Mouse (Mus musculus) left cerebral cortex, adult 2 months (tissue): ENCODE results near the gene Ube4a. TPM values are rescaled to one million over a fixed set of nuclear protein-coding genes. Genes with fewer than 3 reads are reported as not detected.

Source experiments
- DNase-seq, 2 experiments: peaks; one replicate each; pipeline ENCODE4 v3.0.0; 2021 to 2022; ENCODE audit warnings: low spot score in 2 of 2, mixed read lengths in 1 of 2; ENCODE audit errors: extremely low spot score in 1 of 2
- H3K27ac ChIP-seq: fragments of 200-600 bp; 2 replicates; pipeline ENCODE4 v1.8.1; 2022
- H3K4me3 ChIP-seq: fragments of 200-600 bp; 2 replicates; pipeline ENCODE4 v1.8.1; 2022
- CTCF ChIP-seq: fragments of 200-600 bp; IDR thresholded peaks from 2 replicates; pipeline ENCODE4 v1.8.1; 2022; ENCODE audit warnings: antibody characterized with exemption, mild to moderate bottlenecking, moderate library complexity
- intact Hi-C: fragments of 180-260 bp; cut with DNase I; formaldehyde crosslinking; loops from one replicate; pipeline ENCODE4 v1.15.1; 2025
- total RNA-seq, 2 experiments: library from RNA; stranded (reverse); gene quantifications; 2 replicates each; pipeline ENCODE4 v1.2.3; 2021

Gene Ube4a
- total RNA-seq, 2 experiments from 2014 or later = 66.4 to 68.0 TPM

DNA sequence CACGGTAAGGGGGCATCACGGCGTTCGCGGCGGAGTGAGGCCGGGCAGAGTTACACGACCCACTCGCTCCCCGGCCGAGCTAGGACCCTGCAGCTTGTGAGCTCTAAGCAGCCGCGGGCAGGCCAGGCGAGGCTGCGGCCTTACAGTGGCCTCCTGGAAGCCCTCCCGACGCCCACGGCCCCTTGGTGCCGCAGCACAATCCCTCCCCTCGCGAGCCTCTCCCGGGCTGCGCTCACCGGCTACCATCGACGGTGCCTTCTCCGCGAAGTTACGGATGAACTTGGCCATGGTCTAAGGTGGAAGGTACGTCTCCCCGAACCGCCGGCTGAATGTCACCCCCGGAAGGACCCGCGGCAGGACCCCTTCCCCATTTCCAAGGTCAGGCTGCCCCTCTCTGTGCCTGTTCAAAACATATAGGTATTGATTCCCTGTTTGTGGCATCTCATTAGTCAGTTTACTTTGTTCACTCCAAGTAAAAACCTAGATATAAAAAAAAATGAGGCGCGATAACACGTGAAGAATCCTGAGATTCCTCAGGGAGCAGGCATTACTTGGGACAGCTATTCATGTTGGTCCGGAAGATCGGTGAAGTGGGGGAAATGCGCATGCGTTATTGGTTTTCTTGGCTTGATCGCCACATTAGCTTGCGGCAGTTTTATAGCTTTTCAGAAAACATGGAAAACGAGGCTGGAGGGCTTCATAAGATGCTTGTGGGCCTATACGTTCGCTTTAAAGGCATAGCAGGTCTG lies 44.9 kb downstream of the Ube4a start, which contains the start of gene Atp5l:
Atp5l (minus strand) TSS at position 369 of the 749 bp plus-strand sequence.
- intact Hi-C loops = loop anchor here (2.0 to 5.0 kb wide), 3 partner anchors 40 to 148 kb away; partner anchors contain the start of gene Kmt2a
- H3K27ac ChIP-seq = peak within 1 kb of the TSS; percentile 99
- H3K4me3 ChIP-seq = peak within 1 kb of the TSS; percentile 100
- TF ChIP-seq CTCF = no peak
- peak; percentile 81 to 83 for DNase-seq

DNA sequence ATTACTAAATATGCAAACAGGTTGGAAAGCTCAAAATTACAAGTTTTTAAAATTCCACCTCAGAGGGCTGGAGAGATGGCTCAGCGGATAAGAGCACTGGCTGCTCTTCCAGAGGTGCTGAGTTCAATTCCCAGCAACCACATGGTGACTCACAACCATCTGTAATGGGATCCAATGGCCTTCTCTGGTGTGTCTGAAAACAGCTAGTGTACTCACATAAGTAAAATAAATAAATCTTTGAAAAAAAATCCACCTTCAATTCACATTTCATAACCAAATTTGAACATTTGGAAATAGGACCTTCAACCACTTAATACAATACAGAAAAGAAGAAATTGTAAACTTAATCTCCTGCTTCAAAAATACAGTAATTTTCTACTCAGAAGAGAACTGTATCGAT lies 45.8 kb downstream of the Ube4a start:
- no peak for DNase-seq
- Histone ChIP-seq H3K4me3 (peak overlapping the region; percentile 100), H3K27ac (peak overlapping the region; percentile 99)
- intact Hi-C loops = loop anchor here (2.0 to 5.0 kb wide), 3 partner anchors 39 to 147 kb away; partner anchors contain the start of gene Kmt2a
- no peak for TF ChIP-seq CTCF

DNA sequence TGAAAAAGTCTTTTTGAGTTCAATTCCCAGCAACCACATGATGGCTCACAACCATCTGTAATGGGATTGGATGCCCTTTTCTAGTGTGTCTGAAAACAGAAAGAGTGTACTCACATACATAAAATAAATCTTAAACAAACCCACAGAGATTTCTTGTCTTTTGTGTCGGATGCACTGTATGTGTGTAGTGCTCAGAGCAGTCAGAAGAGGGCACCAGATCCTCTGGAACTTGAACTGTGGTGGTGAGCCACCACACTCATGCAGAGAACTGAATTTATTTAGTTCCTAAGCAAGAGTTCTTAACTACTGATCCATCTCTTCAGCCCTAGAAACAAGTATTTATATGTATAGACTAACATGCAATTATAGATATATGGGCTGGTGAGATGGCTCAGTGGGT lies 49.2 kb downstream of the Ube4a start:
- TF ChIP-seq CTCF = peak; percentile 66
- H3K4me3 ChIP-seq = no peak overlapping the region
- intact Hi-C loops = no loop called here
- no peak for DNase-seq
- H3K27ac ChIP-seq = no peak overlapping the region

DNA sequence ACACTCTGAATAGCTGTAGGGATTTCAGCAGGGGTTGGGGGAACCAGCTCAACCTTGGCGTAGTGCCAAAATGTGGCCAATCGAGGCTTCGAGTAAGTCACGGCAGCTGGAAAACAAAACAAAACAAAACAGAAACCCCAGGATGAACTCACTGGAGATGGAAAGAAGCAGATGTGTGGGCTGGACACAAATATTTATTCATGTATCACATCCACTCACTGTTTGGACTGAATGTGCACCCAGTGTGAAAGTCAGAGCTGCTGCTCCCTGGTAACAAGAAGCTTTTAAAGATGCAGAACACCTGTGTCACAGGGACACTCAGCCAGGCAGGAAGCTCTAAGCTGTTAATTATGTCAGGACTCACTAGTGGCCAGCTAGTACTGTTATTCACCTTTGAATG lies 50.7 kb downstream of the Ube4a start:
- Histone ChIP-seq H3K27ac (peak overlapping the region; percentile 28; the same call in 1 of the 2 replicates), H3K4me3 (no peak overlapping the region)
- intact Hi-C loops = no loop called here
- no peak for TF ChIP-seq CTCF
- DNase-seq = no peak

DNA sequence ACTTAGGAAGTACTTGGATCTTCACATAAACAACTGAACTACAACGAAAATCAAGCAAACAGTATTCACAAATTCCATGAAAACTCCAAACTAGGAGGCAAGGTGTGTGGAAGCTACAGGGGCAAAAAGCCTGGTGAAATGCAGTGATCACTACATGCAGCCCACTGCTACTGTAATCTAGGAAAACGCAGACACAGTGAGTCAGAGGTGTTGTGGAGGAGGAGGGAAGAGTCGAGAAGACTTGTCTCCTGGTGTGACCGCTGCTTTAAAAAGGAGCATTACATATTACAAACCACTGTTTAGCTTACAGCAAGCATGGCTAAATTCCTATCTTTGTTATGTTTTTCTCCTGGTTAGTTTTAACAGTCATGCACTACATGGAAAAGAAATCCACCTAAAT lies 54.0 kb downstream of the Ube4a start:
- no peak for DNase-seq
- intact Hi-C loops = no loop called here
- TF ChIP-seq CTCF = no peak
- Histone ChIP-seq H3K27ac (no peak overlapping the region), H3K4me3 (no peak overlapping the region)

DNA sequence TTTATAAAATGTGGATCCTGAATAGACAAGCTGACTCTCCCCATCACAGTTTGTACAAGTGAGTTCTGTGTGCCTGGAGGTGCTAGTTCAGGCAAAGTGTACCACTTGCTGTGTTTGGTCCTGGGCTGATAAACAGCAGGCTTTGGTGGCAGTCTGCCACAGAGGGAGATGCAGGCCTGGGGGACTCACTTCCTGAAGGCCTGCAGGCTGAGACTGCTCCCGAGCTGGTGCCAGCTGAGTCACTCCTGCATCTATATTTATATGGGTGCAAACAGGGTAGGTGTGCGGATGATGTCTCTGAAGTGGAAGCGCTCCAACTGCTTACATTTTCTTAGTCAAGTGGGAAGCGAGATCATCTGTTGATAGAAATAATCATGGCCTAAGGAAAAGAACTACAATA lies 59.8 kb downstream of the Ube4a start:
- intact Hi-C loops = loop anchor here (1.0 kb wide), 1 partner anchor 24 kb away; the partner anchor contains the start of gene Kmt2a
- no peak for TF ChIP-seq CTCF
- DNase-seq = peak; percentile 67 to 74
- H3K27ac ChIP-seq = peak overlapping the region; percentile 85
- H3K4me3 ChIP-seq = no peak overlapping the region

DNA sequence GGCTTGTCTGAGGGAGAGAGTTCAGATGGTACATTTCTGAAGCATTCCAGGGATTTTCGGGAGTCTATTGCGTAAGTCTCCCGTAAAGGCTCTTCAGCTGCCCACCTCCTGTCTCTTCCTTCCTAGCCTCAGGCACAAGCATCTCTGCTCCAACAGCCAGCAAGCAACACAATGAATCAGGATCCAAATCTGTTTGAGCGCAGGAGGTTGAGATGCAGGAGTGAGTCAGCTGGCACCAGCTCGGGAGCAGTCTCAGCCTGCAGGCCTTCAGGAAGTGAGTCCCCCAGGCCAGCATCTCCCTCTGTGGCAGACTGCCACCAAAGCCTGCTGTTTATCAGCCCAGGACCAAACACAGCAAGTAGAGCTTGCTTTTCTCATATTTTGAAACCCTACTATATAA lies 60.4 kb downstream of the Ube4a start:
- peak; percentile 74 to 80 for DNase-seq
- TF ChIP-seq CTCF = no peak
- intact Hi-C loops = loop anchor here (1.0 kb wide), 1 partner anchor 24 kb away; the partner anchor contains the start of gene Kmt2a
- 0 out of 2 replicates have a peak overlapping the region, but pooled peaks have one; percentile 0 for H3K4me3 ChIP-seq
- peak overlapping the region; percentile 85 for H3K27ac ChIP-seq

DNA sequence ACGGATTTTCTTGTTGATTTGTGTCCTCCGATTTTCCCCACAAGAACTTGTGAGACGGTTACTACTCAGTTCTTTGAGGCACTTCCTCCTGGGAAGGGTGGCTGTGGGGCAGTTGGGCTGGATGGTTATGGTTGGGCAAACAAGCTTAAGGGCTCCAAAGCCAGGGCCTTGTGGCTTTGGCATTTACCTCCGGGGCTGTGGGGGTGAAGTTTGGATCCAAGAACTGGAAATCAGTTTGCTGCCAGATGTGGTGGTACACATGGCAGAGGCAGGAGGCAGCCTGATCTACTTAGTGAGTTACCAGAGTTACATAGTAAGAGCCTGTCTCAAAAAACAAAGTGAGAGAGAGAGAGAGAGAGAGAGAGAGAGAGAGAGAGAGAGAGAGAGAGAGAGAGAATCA lies 61.5 kb downstream of the Ube4a start:
- TF ChIP-seq CTCF = no peak
- DNase-seq = no peak
- no peak overlapping the region for H3K4me3 ChIP-seq
- peak overlapping the region; percentile 76; the same call in 1 of the 2 replicates for H3K27ac ChIP-seq
- intact Hi-C loops = no loop called here

DNA sequence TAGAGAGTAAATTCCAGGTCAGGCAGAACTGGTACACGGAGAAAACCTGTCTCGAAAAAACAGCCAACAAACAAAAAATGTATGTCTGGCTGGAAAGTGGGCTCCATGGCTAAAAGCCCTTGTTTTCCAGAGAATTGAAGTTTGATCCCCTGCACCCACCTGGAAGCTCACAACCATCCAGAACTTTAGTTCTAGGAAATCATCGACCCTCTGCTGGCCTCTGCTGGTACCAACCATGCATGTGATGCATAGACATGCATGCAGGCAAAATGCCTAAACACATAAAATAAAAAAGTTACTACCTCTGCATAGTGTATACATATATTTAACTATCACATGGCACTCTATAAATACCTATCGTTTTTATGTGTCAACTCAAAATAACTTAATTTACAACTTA lies 65.0 kb downstream of the Ube4a start:
- Histone ChIP-seq H3K4me3 (no peak overlapping the region), H3K27ac (no peak overlapping the region)
- TF ChIP-seq CTCF = peak; percentile 38
- DNase-seq = no peak
- intact Hi-C loops = no loop called here

DNA sequence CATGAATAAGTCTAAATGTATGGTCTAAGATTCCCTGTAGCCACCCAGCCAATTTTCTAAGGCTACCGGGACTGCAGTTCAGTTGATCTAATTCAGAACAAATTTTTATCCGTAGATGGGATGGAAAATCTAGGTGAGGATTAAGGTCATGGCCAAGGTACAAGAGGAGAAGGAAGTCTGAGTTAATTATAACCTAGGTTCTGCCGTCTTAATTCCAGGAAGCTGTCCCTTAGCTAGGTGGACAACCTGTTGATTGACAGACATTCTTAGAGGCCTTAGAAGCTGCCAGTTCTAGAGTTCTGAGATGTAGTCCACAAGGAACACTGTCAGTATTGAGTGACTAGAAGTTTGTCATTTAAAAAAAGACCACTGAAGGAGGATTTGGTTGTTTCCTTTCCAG lies 65.7 kb downstream of the Ube4a start:
- no peak for DNase-seq
- no peak overlapping the region for H3K4me3 ChIP-seq
- intact Hi-C loops = no loop called here
- no peak overlapping the region for H3K27ac ChIP-seq
- no peak for TF ChIP-seq CTCF

DNA sequence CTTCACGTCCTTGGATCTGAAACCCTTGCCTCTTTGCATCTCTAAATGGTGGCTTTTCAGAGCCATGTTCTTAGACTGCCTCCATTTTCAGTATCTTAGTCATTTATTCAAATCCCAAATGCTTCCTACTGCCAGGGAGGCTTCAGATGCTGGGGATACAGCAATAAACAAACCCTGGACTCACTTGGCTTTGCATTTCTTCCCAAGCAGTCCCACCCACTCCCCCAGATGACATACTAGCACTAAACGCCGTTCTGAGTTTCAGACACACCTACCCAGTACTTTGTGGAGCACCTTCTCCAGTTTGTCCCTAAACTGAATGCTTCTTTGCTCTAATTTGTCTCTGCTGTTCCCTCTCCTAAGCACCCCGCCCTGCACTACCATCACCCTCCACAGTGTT lies 68.4 kb downstream of the Ube4a start:
- Histone ChIP-seq H3K4me3 (no peak overlapping the region), H3K27ac (0 out of 2 replicates have a peak overlapping the region, but pooled peaks have one; percentile 8)
- intact Hi-C loops = loop anchor here (2.0 kb wide), 1 partner anchor 14 kb away; no protein-coding TSS in a partner anchor
- peak; percentile 27 for TF ChIP-seq CTCF
- no peak for DNase-seq

DNA sequence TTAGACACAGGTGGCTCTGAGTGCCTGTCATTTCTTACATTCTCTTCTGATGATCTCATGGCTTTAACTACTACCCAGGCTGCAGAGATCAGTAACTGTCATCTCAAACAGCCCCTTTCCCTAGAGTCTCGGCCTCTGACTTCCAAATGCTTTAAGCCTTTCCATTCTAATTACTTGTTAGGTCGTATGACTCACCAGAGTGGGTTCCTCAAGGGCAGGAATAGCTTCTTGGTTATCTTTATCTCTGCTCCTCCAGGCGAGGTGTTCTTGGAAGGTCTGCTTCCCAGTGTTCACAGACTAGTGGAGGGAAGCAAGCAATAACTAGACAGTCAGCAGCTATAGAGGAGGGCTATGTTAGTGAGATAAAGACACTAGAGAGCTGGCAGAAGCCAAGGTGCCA lies 72.7 kb downstream of the Ube4a start:
- DNase-seq = no peak
- no peak for TF ChIP-seq CTCF
- H3K4me3 ChIP-seq = no peak overlapping the region

DNA sequence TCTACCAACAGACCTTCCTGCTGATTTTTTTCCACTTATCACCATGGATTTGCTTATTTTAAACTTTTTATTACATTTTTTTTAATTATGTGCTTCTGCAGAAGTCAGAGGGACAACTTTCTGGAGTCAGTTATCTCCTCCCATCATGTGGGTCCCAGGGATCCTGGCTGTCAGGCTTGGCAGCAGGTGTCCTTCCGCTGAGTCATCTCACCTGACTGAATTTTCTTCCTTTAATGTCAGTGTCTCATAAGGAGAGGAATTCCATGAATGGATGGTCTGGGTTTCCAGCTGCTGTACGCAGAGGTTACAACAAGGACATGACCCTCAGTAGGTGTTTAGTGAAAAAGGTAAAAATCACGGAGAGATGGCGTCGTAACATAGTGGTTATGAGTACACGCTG lies 74.2 kb downstream of the Ube4a start:
- TF ChIP-seq CTCF = no peak
- Histone ChIP-seq H3K27ac (no peak overlapping the region), H3K4me3 (no peak overlapping the region)
- intact Hi-C loops = no loop called here
- DNase-seq = no peak

More for the DNA sequence above, 72.7 kb downstream of the Ube4a start:
- intact Hi-C loops = no loop called here
- no peak overlapping the region for H3K27ac ChIP-seq
